In genomic region chr8:86745221-86745934, GRCm38 (mm10) we compare ENCODE assay signal across 8 mouse cellular contexts. TPM values are rescaled to one million over a fixed set of nuclear protein-coding genes. Genes with fewer than 3 reads are reported as not detected.
DNase-seq lines count a peak whose midpoint lies in the region; ATAC-seq and TF ChIP-seq lines count a peak whose summit lies in the region.

Gene Gm10638, plus strand, starts transcription at chr8:86745699.
Gene Siah1a, minus strand, starts transcription at chr8:86745934.

- H3K4me3 ChIP-seq in hindbrain, embryonic 13.5 days = peak within 1 kb of the TSS; percentile 85

- CTCF ChIA-PET in Patski (lab: Charles Lee) = interaction anchor here (0.8 to 1.0 kb wide), 2 partner anchors 130 to 158 kb away, joined by 3 read pairs; no protein-coding TSS in a partner anchor

- H3K27ac ChIP-seq in hindbrain, embryonic 13.5 days = peak within 1 kb of the TSS; percentile 99

- ATAC-seq in Patski = peak; percentile 52
- ATAC-seq in hindbrain, embryonic 13.5 days (ENCODE audit: low FRiP score) = peak; percentile 84

- 0% methylated on average over 61 of the region's 88 CpGs for WGBS in hindbrain, embryonic 13.5 days

- DNase-seq in Patski (ENCODE audit: low read depth, low spot score) = no peak
- peak; percentile 74 to 76 for DNase-seq in cerebellum, postnatal 10 days
- peak; percentile 44 to 51 for DNase-seq in frontal cortex, postnatal 25 days (ENCODE audit: low spot score in 2 of 2)
- DNase-seq in left cerebral cortex, adult 11 months (ENCODE audit: low spot score) = peak; percentile 36
- DNase-seq in lung, postnatal 36 days = peak; percentile 76
- peak; percentile 67 for DNase-seq in retina, adult 2 months (ENCODE audit: low read depth, low spot score)
- DNase-seq in thymus, postnatal 4 days = peak; percentile 71

- TF ChIP-seq CTCF in Patski (IDR thresholded peaks at IDR 0.05) = no peak

- in situ Hi-C loops in Patski (cut with MboI; ENCODE audit: low pct_unique_long_range_greater_than_20kb) = no loop called here

- peak within 1 kb of the TSS; percentile 78 for H3K4me2 ChIP-seq in hindbrain, embryonic 13.5 days

- no peaks in the 10 kb centered on the region for H3K9me3 ChIP-seq in hindbrain, embryonic 13.5 days

- peak within 1 kb of the TSS; percentile 98 for H3K9ac ChIP-seq in hindbrain, embryonic 13.5 days

- no peaks in the 10 kb centered on the region for H3K27me3 ChIP-seq in Patski
- no peaks in the 10 kb centered on the region for H3K27me3 ChIP-seq in hindbrain, embryonic 13.5 days

- peaks cover 40% of the 10 kb centered on the region for H3K4me1 ChIP-seq in hindbrain, embryonic 13.5 days (replicated peaks)

- POLR2A ChIA-PET in Patski (lab: Charles Lee) = interaction anchor here (1.1 to 2.0 kb wide), 7 partner anchors 10 to 143 kb away, joined by 3 to 7 read pairs (median 5); no protein-coding TSS in a partner anchor

- H3K36me3 ChIP-seq in hindbrain, embryonic 13.5 days = no peaks in the 10 kb centered on the region

RNA-seq across cellular contexts. Expression of gene Gm10638, which starts in this region (rescaled TPM):
- polyA plus RNA-seq in Patski (2021) = 2.4 TPM
- 7.5 and 7.8 TPM in 2 replicates for polyA plus RNA-seq in hindbrain, embryonic 13.5 days (2015; fragmentation: Nextera tagmentation; extraction: Ambion mirVana)

RNA-seq across cellular contexts. Expression of gene Siah1a, which starts in this region (rescaled TPM):
- 28.8 TPM for polyA plus RNA-seq in Patski (2021)
- 85.7 and 88.6 TPM in 2 replicates for polyA plus RNA-seq in hindbrain, embryonic 13.5 days (2015; fragmentation: Nextera tagmentation; extraction: Ambion mirVana)
